Mouse (Mus musculus) 416B (cell line): ENCODE data around the gene Krt12.
A peak's percentile ranks its signal among the peaks of the same experiment; 100 is the strongest.

Experiments
- DNase-seq: peaks from one replicate; pipeline ENCODE4 v3.0.0; 2011; ENCODE audit warnings: low read depth

Gene Krt12

DNA sequence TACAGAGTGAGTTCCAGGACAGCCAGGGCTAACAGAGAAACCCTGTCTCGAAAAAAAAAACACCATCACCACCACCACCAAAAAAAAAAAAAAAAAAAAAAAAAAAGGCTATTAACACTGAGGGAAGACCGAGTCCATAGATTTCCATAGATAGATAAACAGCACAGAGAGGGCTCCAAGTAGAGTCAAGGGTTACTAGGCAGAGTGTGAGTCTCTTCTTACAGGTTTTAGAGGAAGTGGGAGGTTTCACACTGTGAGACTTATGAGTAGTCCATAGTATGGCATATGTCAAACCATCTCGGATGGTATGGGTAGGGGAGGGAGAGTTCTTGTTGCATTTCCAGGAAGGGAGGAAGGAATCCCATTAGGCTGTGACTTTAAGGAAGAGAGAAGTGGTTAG, 24.0 kb downstream of the Krt12 start:
- no peak for DNase-seq

- no peak for DNase-seq
Measured at GRCm38 (mm10) chr11:99396661-99397060, 25.4 kb downstream of the Krt12 start.

- DNase-seq = no peak
Measured at GRCm38 (mm10) chr11:99396034-99396433, 26.0 kb downstream of the Krt12 start.

GRCm38 (mm10) chr11:99392492-99392891, 29.6 kb downstream of the Krt12 start:
- no peak for DNase-seq

DNA sequence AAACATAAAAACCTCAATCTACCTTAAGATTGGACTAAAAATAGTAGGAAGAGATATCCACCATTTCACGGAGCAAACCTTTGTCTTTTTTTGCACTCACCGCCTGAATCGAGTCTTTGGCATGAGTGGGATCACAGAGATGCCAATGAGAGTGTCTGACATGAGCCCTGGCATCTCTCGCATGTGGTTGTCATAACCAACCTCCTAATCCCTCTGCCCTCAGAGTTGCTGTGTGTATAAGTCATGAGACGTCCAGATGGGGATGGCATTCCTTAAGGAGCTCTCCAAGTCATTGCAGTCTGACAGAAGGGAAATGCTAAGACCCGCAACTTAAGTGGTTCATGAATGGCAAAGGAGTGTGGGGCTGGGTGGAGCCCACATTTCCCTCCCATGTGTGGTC, 30.7 kb downstream of the Krt12 start:
- DNase-seq = no peak

- no peak for DNase-seq
Measured at GRCm38 (mm10) chr11:99390866-99391265, 31.2 kb downstream of the Krt12 start.

GRCm38 (mm10) chr11:99389264-99389663, 32.8 kb downstream of the Krt12 start, which contains the start of gene Krt10:
TSS of gene Krt10 (minus strand) at chr11:99389364.
- DNase-seq = no peak

- no peak for DNase-seq
Measured at GRCm38 (mm10) chr11:99388661-99389060, 33.4 kb downstream of the Krt12 start.

GRCm38 (mm10) chr11:99385813-99386721, 36.0 kb downstream of the Krt12 start:
- peak; percentile 81 for DNase-seq

- DNase-seq = peak; percentile 79
Measured at GRCm38 (mm10) chr11:99379568-99379967, 42.5 kb downstream of the Krt12 start.

- no peak for DNase-seq
Measured at GRCm38 (mm10) chr11:99374803-99375202, 47.3 kb downstream of the Krt12 start, which contains the start of gene Krt28. TSS of gene Krt28 (minus strand) at chr11:99374903.

DNA sequence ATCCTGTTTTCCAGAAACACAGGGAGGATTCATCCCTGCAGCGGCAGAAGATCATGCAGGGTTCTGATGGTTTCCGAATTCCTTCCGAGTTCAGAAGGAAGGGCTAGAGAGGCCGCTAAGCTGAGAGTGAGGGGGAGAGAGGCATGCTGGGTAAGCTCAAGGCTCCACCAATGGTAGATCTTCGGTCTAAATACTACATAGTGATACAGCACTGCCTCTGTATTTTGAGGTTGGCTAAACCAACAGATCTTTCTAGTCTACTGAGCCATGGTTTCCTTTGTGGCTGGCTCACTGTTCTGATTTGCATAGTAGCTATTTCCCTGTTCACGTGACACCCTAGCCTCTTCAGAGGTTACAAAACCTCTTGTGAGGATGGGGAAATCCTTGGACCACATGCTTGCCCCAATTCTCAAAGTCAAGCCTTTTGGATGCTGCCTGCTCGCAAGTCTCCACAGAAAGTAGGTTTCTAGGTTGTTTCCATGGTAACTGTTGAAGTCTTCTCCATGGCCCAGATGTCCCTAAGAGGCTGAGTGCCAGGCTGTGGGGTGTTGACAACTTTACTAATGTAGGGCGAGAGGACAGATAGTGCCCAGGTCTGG, 52.1 kb downstream of the Krt12 start:
- peak; percentile 80 for DNase-seq

DNA sequence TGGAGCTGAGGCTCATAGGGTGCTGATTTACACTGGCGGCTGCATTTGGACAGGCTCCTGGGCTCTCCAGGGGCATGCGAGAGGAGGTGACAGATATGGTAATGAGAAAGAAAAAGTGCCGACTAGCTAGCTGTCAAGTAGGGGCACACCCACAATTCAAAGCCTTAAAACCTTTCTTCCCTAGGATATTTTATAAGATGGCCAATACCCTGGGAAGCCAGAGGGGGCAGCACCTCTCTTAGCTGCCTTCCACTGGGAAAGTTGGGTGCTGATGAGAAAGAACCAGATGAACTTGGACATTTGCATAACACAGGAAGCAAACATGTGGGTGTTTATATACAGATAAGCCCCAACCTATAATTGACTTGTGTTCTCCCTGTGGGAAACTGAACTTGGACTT, 52.8 kb downstream of the Krt12 start:
- peak; percentile 16 for DNase-seq

- peak; percentile 18 for DNase-seq
Measured at GRCm38 (mm10) chr11:99366791-99367190, 55.3 kb downstream of the Krt12 start.
